23 mouse cellular contexts compared by ENCODE assay signal in genomic region chr16:25899071-25899470, GRCm38 (mm10).
DNase-seq lines count a peak whose midpoint lies in the region; ATAC-seq lines count a peak whose summit lies in the region.
"Had no signal": no experiment of that assay in that cellular context is flagged by ENCODE, and none has a peak within 500 bp of the region (broad histone marks: within the 10 kb centered on the region; RNA-seq: fewer than 3 reads in every experiment).

No protein-coding gene starts in this region.

- 67% methylated on average over 4 of the region's 4 CpGs for WGBS in lung, embryonic 16.5 days

- H3K4me1 ChIP-seq in lung, embryonic 16.5 days (replicated peaks; ENCODE audit: control insufficient read depth, insufficient read depth, low read length), result peaks cover 4% of the 10 kb centered on the region; the same call in 1 of the 2 replicates
- H3K4me1 ChIP-seq: embryonic facial prominence, embryonic 15.5 days; heart, embryonic 10.5 days had no signal

- H3K36me3 ChIP-seq in lung, embryonic 16.5 days (ENCODE audit: control insufficient read depth, insufficient read depth, low read length), result no peaks in the 10 kb centered on the region
- H3K36me3 ChIP-seq: embryonic facial prominence, embryonic 15.5 days; forebrain, embryonic 10.5 days; heart, embryonic 10.5 days; hindbrain, embryonic 13.5 days had no signal

- 0 out of 2 replicates have a peak overlapping the region, but pooled peaks have one; percentile 22 for H3K27ac ChIP-seq in lung, embryonic 16.5 days (ENCODE audit: low read length)
- H3K27ac ChIP-seq: embryonic facial prominence, embryonic 15.5 days; forebrain, embryonic 10.5 days; heart, embryonic 10.5 days; hindbrain, embryonic 13.5 days; hindbrain, postnatal 0 days had no signal

- H3K4me3 ChIP-seq in lung, embryonic 16.5 days (ENCODE audit: low read length), result no peak overlapping the region
- H3K4me3 ChIP-seq: embryonic facial prominence, embryonic 15.5 days; erythroblast, embryonic 14.5 days; forebrain, embryonic 10.5 days; heart, embryonic 10.5 days; hindbrain, embryonic 13.5 days had no signal

- H3K4me2 ChIP-seq in lung, embryonic 16.5 days (ENCODE audit: low read depth, low read length), result no peak overlapping the region
- H3K4me2 ChIP-seq: embryonic facial prominence, embryonic 15.5 days; hindbrain, embryonic 13.5 days had no signal

- H3K27me3 ChIP-seq in lung, embryonic 16.5 days (ENCODE audit: control insufficient read depth, insufficient read depth, low read depth, low read length), result no peaks in the 10 kb centered on the region
- H3K27me3 ChIP-seq: embryonic facial prominence, embryonic 15.5 days; hindbrain, embryonic 13.5 days had no signal

- DNase-seq in adrenal gland, postnatal 14 days, result peak; percentile 11
- DNase-seq in adrenal gland, postnatal 10 days, result no peak
- no peak for DNase-seq in lung, postnatal 14 days
- DNase-seq in urinary bladder, postnatal 36 days (ENCODE audit: low spot score in 2 of 2), result peak; percentile 31 to 43
- DNase-seq in urinary bladder, adult 2 months (ENCODE audit: low spot score), result no peak
- DNase-seq in left cerebral cortex, postnatal 36 days (ENCODE audit: low spot score in 2 of 2), result no peak
- DNase-seq: adrenal gland, postnatal 36 days; B cell, adult 2 months; cerebellum, adult 2 months; cerebellum, postnatal 10 days; embryo, embryonic 11 days; gastrocnemius, postnatal 36 days; heart, adult 18-20 months; heart, postnatal 10 days had no signal

- H3K9me3 ChIP-seq in lung, embryonic 16.5 days (ENCODE audit: control insufficient read depth, low read length), result no peaks in the 10 kb centered on the region
- H3K9me3 ChIP-seq: embryonic facial prominence, embryonic 15.5 days; forebrain, embryonic 10.5 days; heart, embryonic 10.5 days; hindbrain, embryonic 13.5 days had no signal

- no peak overlapping the region for H3K9ac ChIP-seq in lung, embryonic 16.5 days (ENCODE audit: low read length)
- H3K9ac ChIP-seq: embryonic facial prominence, embryonic 15.5 days; hindbrain, embryonic 13.5 days had no signal

- intact Hi-C loops in left cerebral cortex, postnatal 36 days (cut with DNase I), result no loop called here

- ATAC-seq in lung, embryonic 16.5 days (ENCODE audit: low read depth), result no peak
- ATAC-seq: CD4-positive, CD25-positive, alpha-beta regulatory T cell, adult 4 months; forebrain, embryonic 14.5 days; hindbrain, postnatal 0 days had no signal

Comparison
In these comparisons a context has a peak if more than half of its experiments do, and no peak if none do; other contexts are left out.
1. DNase-seq: peak in adrenal gland, postnatal 14 days (single experiment) and urinary bladder, postnatal 36 days (2 of 2); none in adrenal gland, postnatal 10 days (single experiment), lung, postnatal 14 days (single experiment), urinary bladder, adult 2 months (single experiment) and left cerebral cortex, postnatal 36 days (0 of 2).